Mouse (Mus musculus): ENCODE measurements around the gene Prkg1.

- TF ChIP-seq USF2 (IDR thresholded peaks at IDR 0.05; ENCODE audit: borderline replicate concordance in 1 of 2, insufficient read depth in 1 of 2, low read depth in 1 of 2, low read length in 2 of 2) (no peak), CTCF (IDR thresholded peaks at IDR 0.05 in 2 of 3, conservative IDR thresholded peaks at IDR 0.05 in 1 of 3; ENCODE audit: control insufficient read depth in 1 of 3, insufficient read depth in 1 of 3, low read depth in 2 of 3, low read length in 3 of 3, poor library complexity in 1 of 3, severe bottlenecking in 1 of 3) (no peak), EP300 (IDR thresholded peaks at IDR 0.05; ENCODE audit: low read depth in 1 of 2, low read length in 2 of 2) (no peak), JUND (IDR thresholded peaks at IDR 0.05; ENCODE audit: low read depth, low read length) (no peak), POLR2A (IDR thresholded peaks at IDR 0.05; ENCODE audit: control insufficient read depth in 1 of 2, insufficient read depth in 1 of 2, low read depth in 1 of 2, low read length in 2 of 2, poor library complexity in 1 of 2) (no peak), MEF2A (IDR thresholded peaks at IDR 0.05; ENCODE audit: extremely low read depth, insufficient replicate concordance, low read depth, low read length, poor library complexity, severe bottlenecking) (no peak), POLR2AphosphoS2 (IDR thresholded peaks at IDR 0.05; ENCODE audit: low read length) (no peak), USF1 (IDR thresholded peaks at IDR 0.05; ENCODE audit: low read depth, low read length) (no peak), ZMIZ1 (IDR thresholded peaks at IDR 0.05; ENCODE audit: low read depth, low read length) (no peak)
Observed at GRCm38 (mm10) chr19:31124628-31125027, 640.2 kb downstream of the Prkg1 start.

All from MEL (cell line).